Mouse (Mus musculus) sigmoid colon, adult 10 weeks (tissue): ENCODE results near the gene Ranbp1. TPM values are rescaled to one million over a fixed set of nuclear protein-coding genes. Genes with fewer than 3 reads are reported as not detected.

ENCODE experiments used
- polyA plus RNA-seq: library from polyadenylated mRNA; stranded (reverse); fragments of 350-450 nt; fragmentation: Illumina TruSeq; extraction: RNeasy Lipid Tissue Mini Kit (QIAGEN cat#74804); gene quantifications from one replicate; pipeline ENCODE4 v1.2.3, GENCODE M21; 2014; ENCODE audit warnings: low read depth, low replicate concordance

Gene Ranbp1
- 91.6 TPM for polyA plus RNA-seq

GRCm38 (mm10) chr16:18248433-18249363 is at the start of gene Ranbp1, which contains the start of gene Trmt2a:
Gene Ranbp1 (minus strand): TSS chr16:18248732.
Gene Trmt2a (plus strand): TSS chr16:18248679.

GRCm38 (mm10) chr16:18289067-18289588 is 40.6 kb upstream of the Ranbp1 start, which contains the start of gene Dgcr8:
Gene Dgcr8 (minus strand): TSS chr16:18289246.

GRCm38 (mm10) chr16:18258221-18258620 is 9.7 kb upstream of the Ranbp1 start, which contains the start of gene Gm49776:
Gene Gm49776 (minus strand): TSS chr16:18258321.

GRCm38 (mm10) chr16:18234671-18235388 is 13.7 kb downstream of the Ranbp1 start, which contains the start of gene Zdhhc8:
Gene Zdhhc8 (minus strand): TSS chr16:18235136.

GRCm38 (mm10) chr16:18217579-18217978 is 31.0 kb downstream of the Ranbp1 start, which contains the start of gene Ccdc188:
Gene Ccdc188 (plus strand): TSS chr16:18217879.

Other genes with a start within 250 kb of the Ranbp1 start
- 2.8 TPM for gene Dgcr6, start 195.9 kb downstream of the Ranbp1 start, polyA plus RNA-seq
- 0.28 TPM for gene Prodh, start 158.5 kb downstream of the Ranbp1 start, polyA plus RNA-seq
- gene Rtn4r, start 121.1 kb downstream of the Ranbp1 start, polyA plus RNA-seq = not detected
- not detected for gene Ccdc188, start 30.9 kb downstream of the Ranbp1 start, polyA plus RNA-seq
- gene Zdhhc8, start 13.6 kb downstream of the Ranbp1 start, polyA plus RNA-seq = not detected
- gene Trmt2a, start 53 bp downstream of the Ranbp1 start, polyA plus RNA-seq = 20.5 TPM
- gene Gm49776, start 9.6 kb upstream of the Ranbp1 start, polyA plus RNA-seq = not detected
- gene Dgcr8, start 40.5 kb upstream of the Ranbp1 start, polyA plus RNA-seq = 32.4 TPM
- gene Tango2, start 99.4 kb upstream of the Ranbp1 start, polyA plus RNA-seq = 11.3 TPM
- gene Arvcf, start 99.5 kb upstream of the Ranbp1 start, polyA plus RNA-seq = 0.28 TPM
- gene Txnrd2, start 177.7 kb upstream of the Ranbp1 start, polyA plus RNA-seq = 0.88 TPM
- gene Comt, start 178.1 kb upstream of the Ranbp1 start, polyA plus RNA-seq = 6.7 TPM
- gene Gnb1l, start 250.0 kb upstream of the Ranbp1 start, polyA plus RNA-seq = not detected